Mouse (Mus musculus): ENCODE data around the gene Thegl.

Gene Thegl

GRCm38 (mm10) chr5:77052616-77053015, 36.8 kb downstream of the Thegl start:
- no peak for DNase-seq

- no peak for DNase-seq
Observed at GRCm38 (mm10) chr5:77056881-77057440, 41.1 kb downstream of the Thegl start.

- no peak for DNase-seq
Observed at GRCm38 (mm10) chr5:77060363-77060762, 44.5 kb downstream of the Thegl start.

GRCm38 (mm10) chr5:77061372-77062038, 45.7 kb downstream of the Thegl start:
- peak; percentile 40 to 43 for DNase-seq

GRCm38 (mm10) chr5:77067321-77067720, 51.5 kb downstream of the Thegl start:
- no peak for DNase-seq

- DNase-seq = no peak
Observed at GRCm38 (mm10) chr5:77070987-77071386, 55.2 kb downstream of the Thegl start.

- no peak for DNase-seq
Observed at GRCm38 (mm10) chr5:77071626-77072025, 55.8 kb downstream of the Thegl start.

GRCm38 (mm10) chr5:77073794-77074193, 58.0 kb downstream of the Thegl start:
- no peak for DNase-seq

- no peak for DNase-seq
Observed at GRCm38 (mm10) chr5:77074914-77075313, 59.1 kb downstream of the Thegl start.

GRCm38 (mm10) chr5:77075951-77076350, 60.1 kb downstream of the Thegl start:
- no peak for DNase-seq

GRCm38 (mm10) chr5:77080761-77081160, 64.9 kb downstream of the Thegl start:
- DNase-seq = no peak

- no peak for DNase-seq
Observed at GRCm38 (mm10) chr5:77082735-77083134, 66.9 kb downstream of the Thegl start.

- no peak for DNase-seq
Observed at GRCm38 (mm10) chr5:77084418-77084817, 68.6 kb downstream of the Thegl start.

- DNase-seq = no peak
Observed at GRCm38 (mm10) chr5:77085753-77086450, 70.1 kb downstream of the Thegl start.

- no peak for DNase-seq
Observed at GRCm38 (mm10) chr5:77086541-77086940, 70.7 kb downstream of the Thegl start.

GRCm38 (mm10) chr5:77087122-77087521, 71.3 kb downstream of the Thegl start:
- DNase-seq = no peak

GRCm38 (mm10) chr5:77089294-77089693, 73.5 kb downstream of the Thegl start:
- DNase-seq = peak; percentile 33 to 40

GRCm38 (mm10) chr5:77089901-77090300, 74.1 kb downstream of the Thegl start:
- no peak for DNase-seq

GRCm38 (mm10) chr5:77090521-77091096, 74.8 kb downstream of the Thegl start:
- DNase-seq = no peak

- DNase-seq = no peak
Observed at GRCm38 (mm10) chr5:77091923-77092322, 76.1 kb downstream of the Thegl start.

GRCm38 (mm10) chr5:77092531-77092930, 76.7 kb downstream of the Thegl start:
- no peak for DNase-seq

GRCm38 (mm10) chr5:77093961-77094360, 78.1 kb downstream of the Thegl start:
- no peak for DNase-seq

Data from cerebellum, postnatal 36 days (tissue).